Mouse (Mus musculus): ENCODE data around the gene Kctd2. TPM values are rescaled to one million over a fixed set of nuclear protein-coding genes. Genes with fewer than 3 reads are reported as not detected.
A peak's percentile ranks its signal among the peaks of the same experiment; 100 is the strongest.
"Not testable (repeated sequence)": the region's sequence is repeated elsewhere in the genome, so short reads cannot be mapped to it uniquely, and the experiment has no call there.

Kctd2 gene
- polyA plus RNA-seq, 1 experiment from 2014 or later, result 22.7 TPM

DNA sequence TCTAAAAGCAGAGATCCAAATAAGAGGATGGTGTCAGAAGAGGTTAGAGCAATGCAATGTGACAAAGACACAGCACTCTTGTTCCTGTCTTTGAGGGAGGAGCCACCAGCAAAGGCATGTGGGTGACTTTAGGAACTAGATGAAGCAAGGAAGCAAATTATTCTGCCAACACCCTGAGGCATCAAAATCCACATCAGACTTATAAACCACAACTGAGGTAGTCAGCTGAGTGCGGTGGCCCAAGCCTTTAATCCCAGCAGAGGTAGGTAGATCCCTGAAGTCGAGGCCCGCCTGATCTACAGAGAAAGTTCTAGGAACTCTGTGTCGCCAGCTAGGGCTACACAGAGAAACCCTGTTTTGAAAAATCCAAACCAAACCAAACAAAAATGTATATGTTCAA lies 42.7 kb upstream of the Kctd2 start:
- Histone ChIP-seq H3K27me3 (ENCODE audit: control insufficient read depth, insufficient read depth, low read length) (peaks cover 21% of the 10 kb centered on the region), H3K36me3 (ENCODE audit: control insufficient read depth, insufficient read depth, low read length) (no peaks in the 10 kb centered on the region), H3K4me1 (ENCODE audit: control insufficient read depth, insufficient read depth, low read length) (peaks cover 5% of the 10 kb centered on the region; the same call in 1 of the 2 replicates), H3K9me3 (ENCODE audit: control insufficient read depth, low read length) (no peaks in the 10 kb centered on the region), H3K4me3 (ENCODE audit: low read length) (no peak overlapping the region), H3K9ac (ENCODE audit: low read depth, low read length) (no peak overlapping the region), H3K4me2 (replicated peaks; ENCODE audit: low read depth, low read length) (no peak overlapping the region), H3K27ac (ENCODE audit: low read depth, low read length) (no peak overlapping the region)
- no peak for ATAC-seq (ENCODE audit: low FRiP score, low TSS enrichment)
- 91% methylated on average over 4 of the region's 4 CpGs for WGBS

DNA sequence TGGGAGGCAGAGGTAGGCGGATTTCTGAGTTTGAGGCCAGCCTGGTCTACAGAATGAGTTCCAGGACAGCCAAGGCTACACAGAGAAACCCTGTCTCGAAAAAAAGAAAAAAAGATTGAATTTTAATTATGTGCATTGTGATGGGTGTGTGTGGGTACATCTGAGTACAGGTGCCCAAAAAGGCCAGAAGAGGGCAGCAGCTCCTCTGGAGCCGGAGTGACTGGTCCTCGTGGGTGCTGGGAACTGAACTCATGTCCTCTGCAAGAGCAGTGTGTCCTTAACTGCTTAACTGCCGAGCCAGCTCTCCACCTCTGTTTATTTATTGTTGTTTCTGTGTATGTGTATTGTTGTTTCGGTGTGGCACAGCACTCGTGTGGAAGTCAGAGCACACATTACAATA lies 42.1 kb upstream of the Kctd2 start:
- Histone ChIP-seq H3K4me2 (replicated peaks; ENCODE audit: low read depth, low read length) (no peak overlapping the region), H3K27ac (ENCODE audit: low read depth, low read length) (no peak overlapping the region), H3K9me3 (ENCODE audit: control insufficient read depth, low read length) (no peaks in the 10 kb centered on the region), H3K4me3 (ENCODE audit: low read length) (no peak overlapping the region), H3K36me3 (ENCODE audit: control insufficient read depth, insufficient read depth, low read length) (no peaks in the 10 kb centered on the region), H3K4me1 (ENCODE audit: control insufficient read depth, insufficient read depth, low read length) (peaks cover 11% of the 10 kb centered on the region), H3K9ac (ENCODE audit: low read depth, low read length) (no peak overlapping the region), H3K27me3 (ENCODE audit: control insufficient read depth, insufficient read depth, low read length) (peaks cover 21% of the 10 kb centered on the region)
- no peak for ATAC-seq (ENCODE audit: low FRiP score, low TSS enrichment)
- WGBS, result 80% methylated on average over 7 of the region's 7 CpGs

DNA sequence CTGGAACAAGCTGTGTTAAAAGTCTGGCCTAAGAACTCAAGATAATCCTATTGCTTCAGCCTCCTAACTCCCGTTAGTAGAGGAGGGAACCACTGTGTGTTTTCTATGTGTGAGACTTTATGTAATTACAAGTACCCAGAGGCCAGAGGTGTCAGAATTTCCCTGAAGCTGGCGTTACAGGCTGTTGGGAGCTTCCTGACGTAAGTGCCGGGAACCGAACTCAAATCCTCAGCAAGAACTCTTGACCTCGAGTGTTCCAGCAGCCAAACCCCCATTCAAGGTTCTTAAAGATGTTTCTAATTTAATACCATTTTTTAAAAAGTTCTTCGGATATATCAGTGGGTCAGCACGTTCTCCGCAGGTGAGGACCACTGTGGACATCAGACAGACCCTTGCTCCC lies 38.7 kb upstream of the Kctd2 start:
- WGBS, result 12% methylated on average over 9 of the region's 9 CpGs
- peaks cover 34% of the 10 kb centered on the region for H3K4me1 ChIP-seq (ENCODE audit: control insufficient read depth, insufficient read depth, low read length)
- peak overlapping the region; percentile 91 for H3K4me2 ChIP-seq (replicated peaks; ENCODE audit: low read depth, low read length)
- H3K9me3 ChIP-seq (ENCODE audit: control insufficient read depth, low read length), result no peaks in the 10 kb centered on the region
- 0 out of 2 replicates have a peak overlapping the region, but pooled peaks have one; percentile 93 for H3K9ac ChIP-seq (ENCODE audit: low read depth, low read length)
- H3K4me3 ChIP-seq (ENCODE audit: low read length), result peak overlapping the region; percentile 83
- H3K27me3 ChIP-seq (ENCODE audit: control insufficient read depth, insufficient read depth, low read length), result no peaks in the 10 kb centered on the region
- ATAC-seq (ENCODE audit: low FRiP score, low TSS enrichment), result no peak
- no peak overlapping the region for H3K27ac ChIP-seq (ENCODE audit: low read depth, low read length)
- no peaks in the 10 kb centered on the region for H3K36me3 ChIP-seq (ENCODE audit: control insufficient read depth, insufficient read depth, low read length)

DNA sequence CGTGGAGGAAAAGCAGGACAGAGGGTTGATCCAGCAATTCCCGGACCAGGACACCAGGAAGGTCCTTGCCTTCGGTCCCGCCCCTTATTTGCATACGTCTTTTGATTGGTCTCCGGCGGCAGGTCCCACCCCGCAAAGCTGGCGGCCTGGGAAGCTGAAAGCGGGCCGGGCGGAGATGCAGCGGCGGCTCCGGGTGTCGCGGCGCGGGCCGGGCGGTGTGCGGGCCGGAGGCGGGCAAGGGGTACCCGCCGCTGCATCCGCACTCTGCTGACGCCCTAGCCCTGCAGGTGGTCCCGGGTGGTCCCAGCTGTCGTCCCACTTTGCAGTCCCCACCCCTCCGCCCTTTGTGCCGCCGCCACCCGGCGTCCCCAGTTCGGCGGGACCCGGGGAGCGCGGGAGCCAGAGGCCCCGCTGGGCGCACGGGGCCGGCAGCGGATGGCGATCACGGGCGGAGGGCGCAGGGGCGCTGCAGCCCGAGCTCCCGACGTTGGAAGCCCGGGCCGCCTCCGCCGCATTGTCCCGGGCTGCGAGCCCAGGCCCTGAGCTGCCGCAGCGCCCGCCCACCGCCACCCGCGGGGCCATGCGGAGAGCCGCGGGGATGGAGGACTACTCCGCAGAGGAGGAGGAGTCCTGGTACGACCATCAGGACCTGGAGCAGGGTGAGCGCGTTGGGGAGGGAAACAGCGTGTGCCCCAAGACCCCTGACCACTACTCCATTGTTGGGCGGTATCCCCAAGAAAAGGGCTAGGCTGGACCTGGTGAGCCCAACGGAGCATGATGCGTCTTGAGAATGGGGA lies 38.0 kb upstream of the Kctd2 start, which contains the start of gene Cdr2l:
Gene Cdr2l, plus strand, starts transcription at position 174 of the 797 bp plus-strand sequence.
- peak; percentile 89 for ATAC-seq (ENCODE audit: low FRiP score, low TSS enrichment)

GRCm38 (mm10) chr11:115382891-115383290 lies 37.0 kb upstream of the Kctd2 start:
- no peak overlapping the region for H3K27ac ChIP-seq (ENCODE audit: low read depth, low read length)
- ATAC-seq (ENCODE audit: low FRiP score, low TSS enrichment), result no peak

More for the DNA sequence above, 38.0 kb upstream of the Kctd2 start, which contains the start of gene Cdr2l:
- Histone ChIP-seq H3K4me2 (replicated peaks; ENCODE audit: low read depth, low read length) (peak within 1 kb of the TSS; percentile 91), H3K4me1 (ENCODE audit: control insufficient read depth, insufficient read depth, low read length) (peaks cover 34% of the 10 kb centered on the region), H3K9ac (ENCODE audit: low read depth, low read length) (peak within 1 kb of the TSS; percentile 93), H3K36me3 (ENCODE audit: control insufficient read depth, insufficient read depth, low read length) (no peaks in the 10 kb centered on the region), H3K4me3 (ENCODE audit: low read length) (peak within 1 kb of the TSS; percentile 83), H3K27me3 (ENCODE audit: control insufficient read depth, insufficient read depth, low read length) (no peaks in the 10 kb centered on the region), H3K27ac (ENCODE audit: low read depth, low read length) (peak within 1 kb of the TSS; percentile 68), H3K9me3 (ENCODE audit: control insufficient read depth, low read length) (no peaks in the 10 kb centered on the region)
- WGBS, result under 1% methylated on average over 64 of the region's 76 CpGs

GRCm38 (mm10) chr11:115383701-115384474 lies 36.0 kb upstream of the Kctd2 start:
- no peaks in the 10 kb centered on the region for H3K36me3 ChIP-seq (ENCODE audit: control insufficient read depth, insufficient read depth, low read length)
- no peak overlapping the region for H3K4me3 ChIP-seq (ENCODE audit: low read length)
- peak overlapping the region; percentile 2; the same call in 1 of the 2 replicates for H3K27ac ChIP-seq (ENCODE audit: low read depth, low read length)
- H3K4me2 ChIP-seq (replicated peaks; ENCODE audit: low read depth, low read length), result peak overlapping the region; percentile 91
- H3K27me3 ChIP-seq (ENCODE audit: control insufficient read depth, insufficient read depth, low read length), result no peaks in the 10 kb centered on the region
- no peak for ATAC-seq (ENCODE audit: low FRiP score, low TSS enrichment)
- WGBS, result 55% methylated on average over 16 of the region's 16 CpGs
- peaks cover 34% of the 10 kb centered on the region for H3K4me1 ChIP-seq (ENCODE audit: control insufficient read depth, insufficient read depth, low read length)
- peak overlapping the region; percentile 25; the same call in 1 of the 2 replicates for H3K9ac ChIP-seq (ENCODE audit: low read depth, low read length)
- no peaks in the 10 kb centered on the region for H3K9me3 ChIP-seq (ENCODE audit: control insufficient read depth, low read length)

More at GRCm38 (mm10) chr11:115382891-115383290, 37.0 kb upstream of the Kctd2 start:
- 20% methylated on average over 5 of the region's 5 CpGs for WGBS
- H3K36me3 ChIP-seq (ENCODE audit: control insufficient read depth, insufficient read depth, low read length), result no peaks in the 10 kb centered on the region
- peak overlapping the region; percentile 83 for H3K4me3 ChIP-seq (ENCODE audit: low read length)
- H3K9me3 ChIP-seq (ENCODE audit: control insufficient read depth, low read length), result no peaks in the 10 kb centered on the region
- H3K4me2 ChIP-seq (replicated peaks; ENCODE audit: low read depth, low read length), result peak overlapping the region; percentile 91
- peak overlapping the region; percentile 93; the same call in 1 of the 2 replicates for H3K9ac ChIP-seq (ENCODE audit: low read depth, low read length)
- peaks cover 34% of the 10 kb centered on the region for H3K4me1 ChIP-seq (ENCODE audit: control insufficient read depth, insufficient read depth, low read length)
- no peaks in the 10 kb centered on the region for H3K27me3 ChIP-seq (ENCODE audit: control insufficient read depth, insufficient read depth, low read length)

DNA sequence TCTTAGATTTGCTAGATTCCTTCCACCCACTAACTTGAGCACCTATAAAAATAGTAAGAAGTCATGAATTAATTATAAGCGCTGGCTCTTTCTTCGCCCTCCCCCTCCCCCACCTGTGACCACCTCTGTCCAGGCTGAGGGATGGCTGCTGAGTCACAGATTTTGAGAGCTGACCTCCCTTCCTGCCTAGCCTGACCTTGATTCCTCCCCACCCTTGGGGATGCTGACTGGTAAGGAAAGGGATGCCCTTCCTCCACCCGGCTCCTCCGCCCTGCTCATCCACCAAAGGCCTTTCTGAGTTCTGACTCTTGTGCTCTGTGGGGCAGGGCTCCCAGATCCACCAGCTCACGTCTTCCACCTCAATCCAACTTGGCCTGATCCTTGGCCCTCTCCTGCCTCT lies 35.3 kb upstream of the Kctd2 start:
- Histone ChIP-seq H3K36me3 (ENCODE audit: control insufficient read depth, insufficient read depth, low read length) (no peaks in the 10 kb centered on the region), H3K27me3 (ENCODE audit: control insufficient read depth, insufficient read depth, low read length) (no peaks in the 10 kb centered on the region), H3K4me1 (ENCODE audit: control insufficient read depth, insufficient read depth, low read length) (peaks cover 34% of the 10 kb centered on the region), H3K27ac (ENCODE audit: low read depth, low read length) (0 out of 2 replicates have a peak overlapping the region, but pooled peaks have one; percentile 2), H3K9ac (ENCODE audit: low read depth, low read length) (no peak overlapping the region), H3K4me2 (replicated peaks; ENCODE audit: low read depth, low read length) (no peak overlapping the region; the same call in 1 of the 2 replicates), H3K4me3 (ENCODE audit: low read length) (no peak overlapping the region), H3K9me3 (ENCODE audit: control insufficient read depth, low read length) (no peaks in the 10 kb centered on the region)
- WGBS, result 61% methylated on average over 5 of the region's 5 CpGs
- ATAC-seq (ENCODE audit: low FRiP score, low TSS enrichment), result no peak

DNA sequence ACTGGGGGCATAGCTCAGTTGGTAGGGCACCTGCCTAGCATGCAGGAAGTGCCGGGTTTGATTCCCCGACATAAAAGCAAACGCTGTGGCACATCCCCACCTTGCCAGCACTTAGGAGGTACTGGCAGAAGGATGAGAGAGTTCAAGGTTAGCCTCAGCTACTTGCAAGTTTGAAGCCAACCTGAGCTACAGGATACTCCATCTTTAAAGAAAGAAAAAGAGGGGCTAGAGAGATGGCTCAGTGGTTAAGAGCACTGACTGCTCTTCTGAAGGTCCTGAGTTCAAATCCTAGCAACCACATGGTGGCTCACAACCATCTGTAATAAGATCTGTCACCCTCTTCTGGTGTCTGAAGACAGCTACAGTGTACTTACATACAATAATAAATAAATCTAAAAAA lies 33.1 kb upstream of the Kctd2 start:
- not testable (repeated sequence) for H3K4me3 ChIP-seq (ENCODE audit: low read length); H3K9me3 ChIP-seq (ENCODE audit: control insufficient read depth, low read length); H3K9ac ChIP-seq (ENCODE audit: low read depth, low read length); ATAC-seq (ENCODE audit: low FRiP score, low TSS enrichment); H3K4me2 ChIP-seq (replicated peaks; ENCODE audit: low read depth, low read length); H3K27me3 ChIP-seq (ENCODE audit: control insufficient read depth, insufficient read depth, low read length); H3K27ac ChIP-seq (ENCODE audit: low read depth, low read length)
- 90% methylated on average over 3 of the region's 3 CpGs for WGBS
- H3K4me1 ChIP-seq (ENCODE audit: control insufficient read depth, insufficient read depth, low read length), result peaks cover 34% of the 10 kb centered on the region
- H3K36me3 ChIP-seq (ENCODE audit: control insufficient read depth, insufficient read depth, low read length), result peaks cover 10% of the 10 kb centered on the region; the same call in 1 of the 2 replicates

All from kidney, embryonic 14.5 days (tissue).